Mouse (Mus musculus): Measurements from ENCODE around the gene Gm5795. TPM values are rescaled to one million over a fixed set of nuclear protein-coding genes. Genes with fewer than 3 reads are reported as not detected.
"Not testable (repeated sequence)": the region's sequence is repeated elsewhere in the genome, so short reads cannot be mapped to it uniquely, and the experiment has no call there.

Gene Gm5795
- not detected for total RNA-seq (2021)
- long read RNA-seq, experiment 1 = 0 reads
- long read RNA-seq, experiment 2 = 0 reads

GRCm38 (mm10) chr14:3187955-3188354 is at the start of gene Gm5795:
Gm5795 (plus strand) TSS chr14:3188255.
- intact Hi-C loops (cut with DNase I); DNase-seq: not testable (repeated sequence)

GRCm38 (mm10) chr14:3208272-3209152 is 20.5 kb downstream of the Gm5795 start, which contains the start of gene D830030K20Rik:
D830030K20Rik (plus strand) TSS chr14:3208488.
- DNase-seq; intact Hi-C loops (cut with DNase I): not testable (repeated sequence)

- intact Hi-C loops (cut with DNase I); DNase-seq: not testable (repeated sequence)
These were observed 21.3 kb downstream of the Gm5795 start for GRCm38 (mm10) chr14:3209367-3209766.

Other genes with a start within 250 kb of the Gm5795 start
- gene Gm2888, start 158.3 kb upstream of the Gm5795 start, total RNA-seq (2021) = not detected
- not detected for gene Gm2897, start 139.0 kb upstream of the Gm5795 start, total RNA-seq (2021)
- gene Gm10340, start 54.3 kb upstream of the Gm5795 start, total RNA-seq (2021) = not detected
- gene D830030K20Rik, start 20.2 kb downstream of the Gm5795 start, total RNA-seq (2021) = under 1 TPM; 0.64 to 0.74 TPM
- gene Gm2956, start 144.4 kb downstream of the Gm5795 start, total RNA-seq (2021) = under 1 TPM in 1 of 2 experiments, not detected in 1; 0.33 TPM
- gene Gm10413, start 206.8 kb downstream of the Gm5795 start, total RNA-seq (2021) = not detected
- gene Gm10409, start 224.4 kb downstream of the Gm5795 start, total RNA-seq (2021) = under 1 TPM; 0.17 to 0.18 TPM
- gene Gm3005, start 239.8 kb downstream of the Gm5795 start, total RNA-seq (2021) = not detected

Data from gastrocnemius, postnatal 36 days (tissue).